Mouse (Mus musculus) forebrain, embryonic 16.5 days (tissue): ENCODE measurements around the gene Usp43. TPM values are rescaled to one million over a fixed set of nuclear protein-coding genes. Genes with fewer than 3 reads are reported as not detected.

Experiments used
- polyA plus RNA-seq: library from polyadenylated mRNA; unstranded; fragments of >200 nt; fragmentation: Nextera tagmentation; extraction: Ambion mirVana; gene quantifications from 2 replicates; pipeline ENCODE4 v1.2.1, GENCODE M21; 2015

Usp43 gene
- polyA plus RNA-seq, 1 experiment from 2014 or later = 3.0 TPM

Other genes starting within 250 kb of the Usp43 start
- not detected in 2 replicates for gene Rcvrn, start 226.8 kb downstream of the Usp43 start, polyA plus RNA-seq
- gene Glp2r, start 151.0 kb downstream of the Usp43 start, polyA plus RNA-seq = 0.05 TPM in 1 of 2 replicates, not detected in the other
- not detected in 2 replicates for gene Gsg1l2, start 147.5 kb downstream of the Usp43 start, polyA plus RNA-seq
- gene Dhrs7c, start 124.0 kb downstream of the Usp43 start, polyA plus RNA-seq = not detected in 2 replicates
- gene Cfap52, start 43.5 kb upstream of the Usp43 start, polyA plus RNA-seq = 1.8 and 2.3 TPM in 2 replicates
- gene Stx8, start 44.0 kb upstream of the Usp43 start, polyA plus RNA-seq = 66.6 and 68.2 TPM in 2 replicates